Mouse (Mus musculus): ENCODE measurements around the gene Arl13b. TPM values are rescaled to one million over a fixed set of nuclear protein-coding genes. Genes with fewer than 3 reads are reported as not detected.

The Arl13b gene
- polyA plus RNA-seq, 1 experiment from 2014 or later = 10.8 TPM

DNA sequence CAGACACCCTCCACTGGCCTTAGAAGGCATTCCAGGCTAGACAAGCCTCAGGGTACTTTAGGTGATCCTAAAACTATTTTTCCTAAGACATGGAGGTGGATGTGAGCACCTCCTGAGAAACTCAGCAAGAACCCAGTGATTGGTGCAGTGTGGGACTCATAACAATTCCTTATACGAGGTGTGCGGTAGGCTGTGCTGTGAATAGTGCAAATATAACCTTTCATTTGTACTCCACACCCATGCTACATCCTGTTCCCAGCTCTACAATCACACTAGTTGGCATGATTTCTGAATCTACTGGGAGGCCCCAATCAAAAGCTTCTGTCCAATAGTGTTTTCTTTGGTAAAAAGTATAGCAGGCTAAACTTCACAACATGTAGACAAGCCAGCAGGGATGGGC is 14.8 kb downstream of the Arl13b start:
- Histone ChIP-seq H3K36me3 (ENCODE audit: control insufficient read depth, insufficient read depth, low read length) (no peaks in the 10 kb centered on the region), H3K4me3 (replicated peaks; ENCODE audit: low read depth, low read length) (no peak overlapping the region), H3K4me2 (ENCODE audit: low read length) (no peak overlapping the region), H3K9ac (replicated peaks; ENCODE audit: low read length) (no peak overlapping the region), H3K9me3 (ENCODE audit: control insufficient read depth, low read length) (no peaks in the 10 kb centered on the region), H3K4me1 (ENCODE audit: control insufficient read depth, insufficient read depth, low read length) (no peaks in the 10 kb centered on the region), H3K27ac (replicated peaks; ENCODE audit: low read depth, low read length) (no peak overlapping the region), H3K27me3 (ENCODE audit: control insufficient read depth, insufficient read depth, low read length) (no peaks in the 10 kb centered on the region)
- WGBS = 91% methylated on average over 2 of the region's 2 CpGs
- DNase-seq (no peak), ATAC-seq (ENCODE audit: low FRiP score, low TSS enrichment) (no peak)

GRCm38 (mm10) chr16:62826156-62827001 is 20.5 kb downstream of the Arl13b start:
- Histone ChIP-seq H3K9me3 (ENCODE audit: control insufficient read depth, low read length) (no peaks in the 10 kb centered on the region), H3K4me1 (ENCODE audit: control insufficient read depth, insufficient read depth, low read length) (no peaks in the 10 kb centered on the region), H3K27me3 (ENCODE audit: control insufficient read depth, insufficient read depth, low read length) (no peaks in the 10 kb centered on the region), H3K9ac (replicated peaks; ENCODE audit: low read length) (no peak overlapping the region), H3K36me3 (ENCODE audit: control insufficient read depth, insufficient read depth, low read length) (no peaks in the 10 kb centered on the region), H3K27ac (replicated peaks; ENCODE audit: low read depth, low read length) (no peak overlapping the region), H3K4me2 (ENCODE audit: low read length) (no peak overlapping the region), H3K4me3 (replicated peaks; ENCODE audit: low read depth, low read length) (no peak overlapping the region)
- ATAC-seq (ENCODE audit: low FRiP score, low TSS enrichment) (no peak), DNase-seq (peak; percentile 85)
- WGBS = 82% methylated on average over 12 of the region's 12 CpGs

GRCm38 (mm10) chr16:62822472-62822871 is 24.4 kb downstream of the Arl13b start:
- 93% methylated on average over 6 of the region's 6 CpGs for WGBS

GRCm38 (mm10) chr16:62814491-62814890 is 32.3 kb downstream of the Arl13b start, which contains the start of gene Stx19:
Gene Stx19, plus strand, starts transcription at chr16:62814676.
- DNase-seq (no peak), ATAC-seq (ENCODE audit: low FRiP score, low TSS enrichment) (no peak)
- no peaks in the 10 kb centered on the region for H3K4me1 ChIP-seq (ENCODE audit: control insufficient read depth, insufficient read depth, low read length)
- H3K27ac ChIP-seq (replicated peaks; ENCODE audit: low read depth, low read length) = no peak within 1 kb of the TSS
- no peaks in the 10 kb centered on the region for H3K9me3 ChIP-seq (ENCODE audit: control insufficient read depth, low read length)
- H3K9ac ChIP-seq (replicated peaks; ENCODE audit: low read length) = no peak within 1 kb of the TSS
- H3K4me3 ChIP-seq (replicated peaks; ENCODE audit: low read depth, low read length) = no peak within 1 kb of the TSS
- H3K27me3 ChIP-seq (ENCODE audit: control insufficient read depth, insufficient read depth, low read length) = no peaks in the 10 kb centered on the region
- H3K4me2 ChIP-seq (ENCODE audit: low read length) = no peak within 1 kb of the TSS
- no peaks in the 10 kb centered on the region for H3K36me3 ChIP-seq (ENCODE audit: control insufficient read depth, insufficient read depth, low read length)
- WGBS = 91% methylated on average over 5 of the region's 5 CpGs

More at GRCm38 (mm10) chr16:62822472-62822871, 24.4 kb downstream of the Arl13b start:
- Histone ChIP-seq H3K4me2 (ENCODE audit: low read length) (no peak overlapping the region), H3K36me3 (ENCODE audit: control insufficient read depth, insufficient read depth, low read length) (no peaks in the 10 kb centered on the region), H3K27me3 (ENCODE audit: control insufficient read depth, insufficient read depth, low read length) (no peaks in the 10 kb centered on the region), H3K9me3 (ENCODE audit: control insufficient read depth, low read length) (no peaks in the 10 kb centered on the region), H3K4me1 (ENCODE audit: control insufficient read depth, insufficient read depth, low read length) (no peaks in the 10 kb centered on the region), H3K27ac (replicated peaks; ENCODE audit: low read depth, low read length) (no peak overlapping the region), H3K9ac (replicated peaks; ENCODE audit: low read length) (no peak overlapping the region), H3K4me3 (replicated peaks; ENCODE audit: low read depth, low read length) (no peak overlapping the region)
- ATAC-seq (ENCODE audit: low FRiP score, low TSS enrichment) = no peak
- no peak for DNase-seq

- ATAC-seq (ENCODE audit: low FRiP score, low TSS enrichment) (no peak), DNase-seq (no peak)
- H3K4me1 ChIP-seq (ENCODE audit: control insufficient read depth, insufficient read depth, low read length) = no peaks in the 10 kb centered on the region
- H3K36me3 ChIP-seq (ENCODE audit: control insufficient read depth, insufficient read depth, low read length) = no peaks in the 10 kb centered on the region
- no peak overlapping the region for H3K4me3 ChIP-seq (replicated peaks; ENCODE audit: low read depth, low read length)
- H3K27me3 ChIP-seq (ENCODE audit: control insufficient read depth, insufficient read depth, low read length) = no peaks in the 10 kb centered on the region
- H3K9ac ChIP-seq (replicated peaks; ENCODE audit: low read length) = no peak overlapping the region
- H3K4me2 ChIP-seq (ENCODE audit: low read length) = no peak overlapping the region
- H3K9me3 ChIP-seq (ENCODE audit: control insufficient read depth, low read length) = no peaks in the 10 kb centered on the region
- 76% methylated on average over 5 of the region's 5 CpGs for WGBS
- H3K27ac ChIP-seq (replicated peaks; ENCODE audit: low read depth, low read length) = no peak overlapping the region
Measured at GRCm38 (mm10) chr16:62813790-62814189, 33.0 kb downstream of the Arl13b start.

DNA sequence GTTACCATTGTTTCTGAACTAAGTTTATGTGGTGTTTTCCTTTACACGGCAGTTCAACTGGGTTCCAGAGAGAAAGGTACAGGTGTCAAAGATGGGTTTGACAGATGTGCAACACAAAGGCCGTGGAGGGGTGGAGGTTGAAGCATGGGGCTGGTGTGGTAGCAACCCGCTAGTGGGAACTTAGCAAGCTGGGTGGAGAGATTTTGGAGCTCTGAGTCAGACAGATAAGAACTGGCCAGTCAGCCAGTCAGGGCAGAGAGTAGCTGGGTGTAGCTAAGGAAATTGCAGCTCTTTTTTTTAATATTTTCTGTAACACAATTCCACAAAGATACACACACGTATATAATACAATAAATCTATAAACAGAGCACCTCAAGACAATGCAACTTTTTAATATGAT is 36.0 kb downstream of the Arl13b start:
- WGBS = 93% methylated on average over 4 of the region's 4 CpGs
- no peak overlapping the region for H3K4me3 ChIP-seq (replicated peaks; ENCODE audit: low read depth, low read length)
- no peaks in the 10 kb centered on the region for H3K27me3 ChIP-seq (ENCODE audit: control insufficient read depth, insufficient read depth, low read length)
- DNase-seq (no peak), ATAC-seq (ENCODE audit: low FRiP score, low TSS enrichment) (no peak)
- H3K9me3 ChIP-seq (ENCODE audit: control insufficient read depth, low read length) = no peaks in the 10 kb centered on the region
- no peak overlapping the region for H3K9ac ChIP-seq (replicated peaks; ENCODE audit: low read length)
- H3K4me1 ChIP-seq (ENCODE audit: control insufficient read depth, insufficient read depth, low read length) = no peaks in the 10 kb centered on the region
- no peaks in the 10 kb centered on the region for H3K36me3 ChIP-seq (ENCODE audit: control insufficient read depth, insufficient read depth, low read length)
- no peak overlapping the region for H3K4me2 ChIP-seq (ENCODE audit: low read length)
- H3K27ac ChIP-seq (replicated peaks; ENCODE audit: low read depth, low read length) = no peak overlapping the region

GRCm38 (mm10) chr16:62807249-62807979 is 39.4 kb downstream of the Arl13b start:
- ATAC-seq (ENCODE audit: low FRiP score, low TSS enrichment) (no peak), DNase-seq (no peak)
- 63% methylated on average over 8 of the region's 8 CpGs for WGBS
- H3K4me3 ChIP-seq (replicated peaks; ENCODE audit: low read depth, low read length) = no peak overlapping the region
- H3K9ac ChIP-seq (replicated peaks; ENCODE audit: low read length) = no peak overlapping the region
- no peaks in the 10 kb centered on the region for H3K4me1 ChIP-seq (ENCODE audit: control insufficient read depth, insufficient read depth, low read length)
- H3K27me3 ChIP-seq (ENCODE audit: control insufficient read depth, insufficient read depth, low read length) = no peaks in the 10 kb centered on the region
- H3K9me3 ChIP-seq (ENCODE audit: control insufficient read depth, low read length) = no peaks in the 10 kb centered on the region
- 0 out of 2 replicates have a peak, but pooled peaks cover 7% of the 10 kb centered on the region for H3K36me3 ChIP-seq (ENCODE audit: control insufficient read depth, insufficient read depth, low read length)
- H3K4me2 ChIP-seq (ENCODE audit: low read length) = no peak overlapping the region
- H3K27ac ChIP-seq (replicated peaks; ENCODE audit: low read depth, low read length) = no peak overlapping the region

DNA sequence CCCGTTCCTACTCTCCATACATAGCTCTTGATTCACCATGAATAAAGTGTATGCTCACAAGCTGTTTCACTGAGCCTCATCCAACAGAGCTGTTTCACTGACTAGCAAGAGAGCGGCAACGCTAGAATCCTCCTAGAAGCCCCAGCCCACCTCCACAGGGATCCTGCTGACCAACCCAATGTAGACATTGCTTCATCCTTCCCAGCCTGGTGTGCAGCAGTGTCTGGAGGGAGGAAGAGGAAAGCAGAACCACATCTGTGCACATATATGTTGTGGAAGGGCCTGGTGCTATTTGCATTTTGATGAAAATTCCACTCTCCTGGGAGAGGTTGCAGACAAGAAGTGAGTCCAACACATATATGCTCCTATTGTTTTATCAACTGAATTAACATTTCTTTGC is 42.2 kb downstream of the Arl13b start:
- H3K27ac ChIP-seq (replicated peaks; ENCODE audit: low read depth, low read length) = no peak overlapping the region
- H3K27me3 ChIP-seq (ENCODE audit: control insufficient read depth, insufficient read depth, low read length) = no peaks in the 10 kb centered on the region
- 91% methylated on average over 3 of the region's 3 CpGs for WGBS
- ATAC-seq (ENCODE audit: low FRiP score, low TSS enrichment) = no peak
- H3K4me3 ChIP-seq (replicated peaks; ENCODE audit: low read depth, low read length) = no peak overlapping the region
- H3K9me3 ChIP-seq (ENCODE audit: control insufficient read depth, low read length) = no peaks in the 10 kb centered on the region
- peaks cover 17% of the 10 kb centered on the region; the same call in 1 of the 2 replicates for H3K36me3 ChIP-seq (ENCODE audit: control insufficient read depth, insufficient read depth, low read length)
- no peak for DNase-seq
- H3K9ac ChIP-seq (replicated peaks; ENCODE audit: low read length) = no peak overlapping the region
- H3K4me1 ChIP-seq (ENCODE audit: control insufficient read depth, insufficient read depth, low read length) = no peaks in the 10 kb centered on the region
- no peak overlapping the region for H3K4me2 ChIP-seq (ENCODE audit: low read length)
